Mouse (Mus musculus): ENCODE measurements at regions not wholly inside any gene's neighbourhood (a gene's known extent, or its start where the extent isn't known, plus 50 kb on each side); places are given as distances from the start of the nearest gene placed in this dataset.

DNA sequence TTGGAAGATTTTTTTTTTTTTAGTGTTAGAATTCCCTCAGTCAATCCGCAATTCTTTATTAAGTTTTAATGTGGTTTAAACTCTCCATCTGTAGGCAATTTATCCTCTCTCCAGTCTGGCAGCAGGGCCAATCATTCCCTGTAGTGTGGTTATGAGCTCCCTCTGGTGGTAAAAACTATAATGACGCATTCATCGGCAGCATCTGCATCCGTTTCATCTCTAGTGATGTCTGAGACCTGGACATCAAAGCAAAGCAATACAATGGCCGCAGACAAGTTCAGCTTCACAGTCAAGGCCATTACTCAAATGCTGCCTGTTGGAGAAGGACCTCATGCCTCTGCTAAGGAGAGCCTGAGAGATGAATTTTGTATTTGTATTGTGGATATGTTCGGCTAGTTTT lies 1721.7 kb upstream of the Impad1 start:
- TF ChIP-seq CTCF (IDR thresholded peaks at IDR 0.05; ENCODE audit: low read depth) (peak; percentile 86), EP300 (IDR thresholded peaks at IDR 0.05; ENCODE audit: low read depth) (no peak)

Measured in liver, embryonic 14.5 days (tissue).